Mouse (Mus musculus) stomach, adult 2 months (tissue): ENCODE data around the gene Aqp5. TPM values are rescaled to one million over a fixed set of nuclear protein-coding genes. Genes with fewer than 3 reads are reported as not detected.

Source experiments
- polyA plus RNA-seq: library from polyadenylated mRNA; depleted of rRNA; stranded (reverse); fragments of >200 nt; gene quantifications from 2 replicates; pipeline ENCODE4 v1.2.3, GENCODE M21; 2012; rRNA removed

Gene Aqp5
- 22.6 and 90.4 TPM in 2 replicates for polyA plus RNA-seq

GRCm38 (mm10) chr15:99590429-99591084 is at the start of gene Aqp5:
Aqp5 (plus strand) TSS chr15:99590782.

GRCm38 (mm10) chr15:99578802-99579485 is 11.6 kb upstream of the Aqp5 start, which contains the start of gene Aqp2:
Aqp2 (plus strand) TSS chr15:99579055.

GRCm38 (mm10) chr15:99600986-99601822 is 10.6 kb downstream of the Aqp5 start, which contains the start of gene Aqp6:
Aqp6 (plus strand) TSS chr15:99601400.

Other genes with a start within 250 kb of the Aqp5 start
- gene Fmnl3, start 220.3 kb upstream of the Aqp5 start, polyA plus RNA-seq: 5.1 and 5.4 TPM in 2 replicates
- 337 and 487 TPM in 2 replicates for gene Tmbim6, start 197.9 kb upstream of the Aqp5 start, polyA plus RNA-seq
- 2.6 and 2.9 TPM in 2 replicates for gene Nckap5l, start 133.0 kb upstream of the Aqp5 start, polyA plus RNA-seq
- 2.7 and 2.9 TPM in 2 replicates for gene Bcdin3d, start 116.1 kb upstream of the Aqp5 start, polyA plus RNA-seq
- 0.46 and 0.67 TPM in 2 replicates for gene Faim2, start 62.6 kb upstream of the Aqp5 start, polyA plus RNA-seq
- gene Aqp2, start 11.7 kb upstream of the Aqp5 start, polyA plus RNA-seq: 0.43 TPM in 1 of 2 replicates, not detected in the other
- gene Aqp6, start 10.6 kb downstream of the Aqp5 start, polyA plus RNA-seq: not detected in 2 replicates
- gene Racgap1, start 60.9 kb downstream of the Aqp5 start, polyA plus RNA-seq: 3.8 and 5.4 TPM in 2 replicates
- 0.18 TPM in 1 of 2 replicates, not detected in the other for gene Asic1, start 79.6 kb downstream of the Aqp5 start, polyA plus RNA-seq
- gene Smarcd1, start 111.3 kb downstream of the Aqp5 start, polyA plus RNA-seq: 10.7 and 11.8 TPM in 2 replicates
- gene Gm17349, start 114.7 kb downstream of the Aqp5 start, polyA plus RNA-seq: not detected in 2 replicates
- 26.2 and 29.9 TPM in 2 replicates for gene Gpd1, start 126.7 kb downstream of the Aqp5 start, polyA plus RNA-seq
- 141 and 223 TPM in 2 replicates for gene Cox14, start 134.8 kb downstream of the Aqp5 start, polyA plus RNA-seq
- 4.3 and 5.5 TPM in 2 replicates for gene Cers5, start 182.1 kb downstream of the Aqp5 start, polyA plus RNA-seq